Mouse (Mus musculus) spleen, adult 2 months (tissue): Measurements from ENCODE around the gene Gbx2.

Source experiments
- CTCF ChIP-seq: fragments of 200-500 bp; IDR thresholded peaks from 2 replicates; pipeline ENCODE4 v1.5.1; 2011; ENCODE audit warnings: mild to moderate bottlenecking, inconsistent platforms; ENCODE audit not compliant: insufficient read depth, insufficient read length, insufficient replicate concordance; ENCODE audit errors: extremely low read depth
- POLR2A ChIP-seq: fragments of 200-500 bp; IDR thresholded peaks from 2 replicates; pipeline ENCODE4 v1.6.1; 2011; ENCODE audit warnings: low read depth, low read length, inconsistent platforms

DNA sequence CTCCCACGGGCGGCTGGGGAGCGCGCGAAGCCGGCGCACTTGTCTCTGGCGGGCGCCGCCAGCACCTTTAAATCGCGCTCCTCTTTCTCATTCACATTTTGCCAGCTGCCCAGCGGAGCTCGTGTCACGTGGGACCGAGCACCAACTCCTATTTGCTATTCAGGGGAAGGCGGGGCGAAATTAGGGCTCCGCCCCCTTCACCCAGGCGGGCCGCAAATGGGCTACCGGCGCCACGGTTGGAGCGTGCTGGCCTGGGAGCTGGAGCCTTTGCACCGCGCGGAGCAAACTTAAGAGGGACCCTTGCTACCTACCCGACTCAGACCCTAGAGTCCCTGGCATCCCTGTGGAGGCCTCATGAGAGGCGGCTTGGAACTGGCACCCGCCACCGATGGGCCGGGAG lies at the start of gene Gbx2:
- TF ChIP-seq CTCF (no peak), POLR2A (no peak)
